Mouse (Mus musculus): ENCODE data around the gene 1700067K01Rik.

1700067K01Rik gene

GRCm38 (mm10) chr8:84011705-84012498, 10.6 kb downstream of the 1700067K01Rik start, which contains the start of gene 2210011C24Rik:
2210011C24Rik (minus strand) TSS chr8:84012171.
- no peak for DNase-seq (ENCODE audit: low spot score in 2 of 2)

GRCm38 (mm10) chr8:84012499-84013165, 11.3 kb downstream of the 1700067K01Rik start:
- DNase-seq (ENCODE audit: low spot score in 2 of 2) = no peak

GRCm38 (mm10) chr8:84015833-84016232, 14.5 kb downstream of the 1700067K01Rik start:
- DNase-seq (ENCODE audit: low spot score in 2 of 2) = no peak

- no peak for DNase-seq (ENCODE audit: low spot score in 2 of 2)
Observed at GRCm38 (mm10) chr8:84019738-84020137, 18.4 kb downstream of the 1700067K01Rik start.

GRCm38 (mm10) chr8:84021096-84021495, 19.8 kb downstream of the 1700067K01Rik start, which contains the start of gene Palm3:
Palm3 (plus strand) TSS chr8:84021471.
- DNase-seq (ENCODE audit: low spot score in 2 of 2) = no peak

GRCm38 (mm10) chr8:84021569-84021968, 20.3 kb downstream of the 1700067K01Rik start:
- no peak for DNase-seq (ENCODE audit: low spot score in 2 of 2)

GRCm38 (mm10) chr8:84023085-84023484, 21.8 kb downstream of the 1700067K01Rik start:
- no peak for DNase-seq (ENCODE audit: low spot score in 2 of 2)

GRCm38 (mm10) chr8:84023631-84024030, 22.3 kb downstream of the 1700067K01Rik start:
- no peak for DNase-seq (ENCODE audit: low spot score in 2 of 2)

GRCm38 (mm10) chr8:84024171-84024570, 22.9 kb downstream of the 1700067K01Rik start:
- DNase-seq (ENCODE audit: low spot score in 2 of 2) = no peak

GRCm38 (mm10) chr8:84025863-84026262, 24.6 kb downstream of the 1700067K01Rik start:
- DNase-seq (ENCODE audit: low spot score in 2 of 2) = no peak

GRCm38 (mm10) chr8:84027449-84027848, 26.1 kb downstream of the 1700067K01Rik start:
- no peak for DNase-seq (ENCODE audit: low spot score in 2 of 2)

GRCm38 (mm10) chr8:84029272-84029671, 28.0 kb downstream of the 1700067K01Rik start:
- DNase-seq (ENCODE audit: low spot score in 2 of 2) = no peak

GRCm38 (mm10) chr8:84032777-84033176, 31.5 kb downstream of the 1700067K01Rik start:
- DNase-seq (ENCODE audit: low spot score in 2 of 2) = no peak

- no peak for DNase-seq (ENCODE audit: low spot score in 2 of 2)
Observed at GRCm38 (mm10) chr8:84038015-84038414, 36.7 kb downstream of the 1700067K01Rik start.

GRCm38 (mm10) chr8:84039050-84039449, 37.7 kb downstream of the 1700067K01Rik start:
- peak; percentile 67 to 80 for DNase-seq (ENCODE audit: low spot score in 2 of 2)

- DNase-seq (ENCODE audit: low spot score in 2 of 2) = peak in 1 of 2 experiments; percentile 16
Observed at GRCm38 (mm10) chr8:84042066-84042947, 41.0 kb downstream of the 1700067K01Rik start, which contains the start of gene Il27ra. Il27ra (minus strand) TSS chr8:84042589.

GRCm38 (mm10) chr8:84042948-84043342, 41.6 kb downstream of the 1700067K01Rik start:
- no peak for DNase-seq (ENCODE audit: low spot score in 2 of 2)

- DNase-seq (ENCODE audit: low spot score in 2 of 2) = no peak
Observed at GRCm38 (mm10) chr8:84044103-84044502, 42.8 kb downstream of the 1700067K01Rik start.

- DNase-seq (ENCODE audit: low spot score in 2 of 2) = no peak
Observed at GRCm38 (mm10) chr8:84044900-84045299, 43.6 kb downstream of the 1700067K01Rik start, which contains the start of gene Rln3. Rln3 (minus strand) TSS chr8:84045000.

- DNase-seq (ENCODE audit: low spot score in 2 of 2) = no peak
Observed at GRCm38 (mm10) chr8:84046505-84046904, 45.2 kb downstream of the 1700067K01Rik start.

GRCm38 (mm10) chr8:84048171-84048570, 46.9 kb downstream of the 1700067K01Rik start:
- no peak for DNase-seq (ENCODE audit: low spot score in 2 of 2)

GRCm38 (mm10) chr8:84052746-84053145, 51.4 kb downstream of the 1700067K01Rik start:
- DNase-seq (ENCODE audit: low spot score in 2 of 2) = no peak

All from frontal cortex, postnatal 36 days (tissue).